Mouse (Mus musculus) megakaryocyte, embryonic 14.5 days (primary cell): ENCODE data around the gene Ubl3.

Experiments
- FLI1 ChIP-seq: IDR thresholded peaks from 2 replicates; pipeline ENCODE4 v1.6.1; 2012; ENCODE audit warnings: low read length, inconsistent platforms, mixed read lengths
- GATA1 ChIP-seq: IDR thresholded peaks from 3 replicates; pipeline ENCODE4 v1.6.1; 2012; ENCODE audit warnings: mixed read lengths, low read length, inconsistent platforms, borderline replicate concordance

GRCm38 (mm10) chr5:148510265-148510664, 42.3 kb downstream of the Ubl3 start:
- no peak for TF ChIP-seq GATA1
- no peak for TF ChIP-seq FLI1
